Mouse (Mus musculus) left cerebral cortex, adult 8-10 months (tissue): ENCODE results near the gene Zfp712. TPM values are rescaled to one million over a fixed set of nuclear protein-coding genes. Genes with fewer than 3 reads are reported as not detected.

Experiments used
- DNase-seq, 2 experiments: peaks; one replicate each; pipeline ENCODE4 v3.0.0; 2022; ENCODE audit warnings: low spot score in 2 of 2
- total RNA-seq, 4 experiments: library from RNA; stranded (reverse); gene quantifications; 2 replicates each; pipeline ENCODE4 v1.2.4; 2022

The Zfp712 gene
- 1 to 10 TPM; 4.7 to 5.6 (median 5.0) TPM for total RNA-seq

GRCm38 (mm10) chr13:67060786-67061358 is at the start of gene Zfp712:
Gene Zfp712, minus strand, starts transcription at chr13:67061170.
- DNase-seq, result peak; percentile 84 to 93

GRCm38 (mm10) chr13:67108821-67109206 is 47.8 kb upstream of the Zfp712 start:
- DNase-seq, result peak; percentile 12 to 32

- DNase-seq, result peak; percentile 63 to 92
Measured at GRCm38 (mm10) chr13:67108194-67108820, 47.3 kb upstream of the Zfp712 start, which contains the start of gene Gm28557. Gene Gm28557, minus strand, starts transcription at chr13:67108604.

- no peak for DNase-seq
Measured at GRCm38 (mm10) chr13:67107681-67108080, 46.7 kb upstream of the Zfp712 start.

- no peak for DNase-seq
Measured at GRCm38 (mm10) chr13:67097876-67098275, 36.9 kb upstream of the Zfp712 start, which contains the start of gene Zfp708. Gene Zfp708, minus strand, starts transcription at chr13:67097976.

- DNase-seq, result no peak
Measured at GRCm38 (mm10) chr13:67090154-67090553, 29.2 kb upstream of the Zfp712 start.

- no peak for DNase-seq
Measured at GRCm38 (mm10) chr13:67081946-67082345, 21.0 kb upstream of the Zfp712 start.

GRCm38 (mm10) chr13:67081142-67081713 is 20.3 kb upstream of the Zfp712 start:
- DNase-seq, result peak; percentile 55 to 70

GRCm38 (mm10) chr13:67077244-67077643 is 16.3 kb upstream of the Zfp712 start:
- DNase-seq, result no peak

GRCm38 (mm10) chr13:67072786-67073185 is 11.8 kb upstream of the Zfp712 start:
- DNase-seq, result no peak

- DNase-seq, result no peak
Measured at GRCm38 (mm10) chr13:67065386-67065785, 4.4 kb upstream of the Zfp712 start.

GRCm38 (mm10) chr13:67062427-67062826 is 1.5 kb upstream of the Zfp712 start:
- no peak for DNase-seq

- no peak for DNase-seq
Measured at GRCm38 (mm10) chr13:67060161-67060785, 697 bp downstream of the Zfp712 start.

Other genes with a start within 250 kb of the Zfp712 start
- 1 to 10 TPM; 2.4 to 3.5 (median 2.9) TPM for gene Gm10767, start 156.3 kb downstream of the Zfp712 start, total RNA-seq
- 1 to 10 TPM in 3 of 4 experiments, under 1 TPM in 1; 0.87 to 2.7 (median 2.1) TPM for gene Zfp708, start 36.8 kb upstream of the Zfp712 start, total RNA-seq
- gene Gm28557, start 47.4 kb upstream of the Zfp712 start, total RNA-seq, result 1 to 10 TPM; 2.6 to 4.6 (median 3.1) TPM
- under 1 TPM in 3 of 4 experiments, not detected in 1; 0.33 to 0.58 (median 0.39) TPM for gene Rslcan18, start 55.1 kb upstream of the Zfp712 start, total RNA-seq
- 10 to 100 TPM in 3 of 4 experiments, 1 to 10 TPM in 1; 9.4 to 12.5 (median 10.9) TPM for gene Zfp759, start 60.5 kb upstream of the Zfp712 start, total RNA-seq
- 10 to 100 TPM in 1 of 4 experiments, 1 to 10 TPM in 3; 4.1 to 10.3 (median 6.1) TPM for gene Rsl1, start 112.0 kb upstream of the Zfp712 start, total RNA-seq
- gene Zfp455, start 133.3 kb upstream of the Zfp712 start, total RNA-seq, result 1 to 10 TPM; 2.6 to 4.2 (median 3.2) TPM
- 10 to 100 TPM; 20.2 to 26.6 (median 22.9) TPM for gene Zfp458, start 217.3 kb upstream of the Zfp712 start, total RNA-seq
- gene Zfp457, start 245.3 kb upstream of the Zfp712 start, total RNA-seq, result 1 to 10 TPM; 4.5 to 7.8 (median 6.2) TPM